Mouse (Mus musculus) hindbrain, embryonic 12.5 days (tissue): ENCODE measurements around the gene Dcaf12. TPM values are rescaled to one million over a fixed set of nuclear protein-coding genes. Genes with fewer than 3 reads are reported as not detected.

ENCODE experiments used
- ATAC-seq: fragments of 200-750 bp; cut with Nextera tagmentation; 2 replicates; pipeline ENCODE4 v1.8.0; 2017; ENCODE audit warnings: moderate TSS enrichment; ENCODE audit not compliant: low FRiP score
- H3K27ac ChIP-seq: fragments of 300-500 bp; sonication (generic); 2 replicates; pipeline ENCODE4 v1.5.1; 2016; ENCODE audit warnings: mild to moderate bottlenecking
- H3K27me3 ChIP-seq: fragments of 300-500 bp; sonication (generic); 2 replicates; pipeline ENCODE4 v1.6.1; 2016; ENCODE audit warnings: mild to moderate bottlenecking
- H3K36me3 ChIP-seq: fragments of 300-500 bp; sonication (generic); 2 replicates; pipeline ENCODE4 v1.6.1; 2016; ENCODE audit warnings: mild to moderate bottlenecking
- H3K4me1 ChIP-seq: fragments of 300-500 bp; sonication (generic); 2 replicates; pipeline ENCODE4 v1.6.1; 2016
- H3K4me2 ChIP-seq: fragments of 300-500 bp; sonication (generic); replicated peaks from 2 replicates; pipeline ENCODE4 v1.6.1; 2016; ENCODE audit warnings: mild to moderate bottlenecking
- H3K4me3 ChIP-seq: fragments of 300-500 bp; sonication (generic); 2 replicates; pipeline ENCODE4 v1.5.1; 2016; ENCODE audit warnings: mild to moderate bottlenecking
- H3K9ac ChIP-seq: fragments of 300-500 bp; sonication (generic); 2 replicates; pipeline ENCODE4 v1.6.1; 2016; ENCODE audit warnings: mild to moderate bottlenecking, moderate library complexity
- H3K9me3 ChIP-seq: fragments of 300-500 bp; sonication (generic); replicated peaks from 2 replicates; pipeline ENCODE4 v1.6.1; 2016; ENCODE audit warnings: mild to moderate bottlenecking
- WGBS: fragments of 180-500 bp; shearing (Covaris S2); methylation state at CpG from one replicate; pipeline ENCODE4 v1.1.7; 2016; 5-methylcytosine and 5-hydroxymethylcytosine counted together
- polyA plus RNA-seq: library from polyadenylated mRNA; unstranded; fragments of >200 nt; fragmentation: Nextera tagmentation; extraction: Ambion mirVana; gene quantifications from 2 replicates; pipeline ENCODE4 v1.2.1, GENCODE M21; 2016

The Dcaf12 gene
- polyA plus RNA-seq, 1 experiment from 2014 or later, result 73.5 TPM

- Histone ChIP-seq H3K4me2 (no peak overlapping the region), H3K27ac (no peak overlapping the region), H3K9ac (no peak overlapping the region), H3K4me3 (no peak overlapping the region), H3K36me3 (peaks cover 24% of the 10 kb centered on the region), H3K9me3 (no peaks in the 10 kb centered on the region), H3K27me3 (no peaks in the 10 kb centered on the region), H3K4me1 (peaks cover 3% of the 10 kb centered on the region; the same call in 1 of the 2 replicates)
- WGBS, result 93% methylated on average over 4 of the region's 4 CpGs
- no peak for ATAC-seq
Observed at GRCm38 (mm10) chr4:41266350-41266749, 48.3 kb downstream of the Dcaf12 start.

GRCm38 (mm10) chr4:41260691-41261090, 54.0 kb downstream of the Dcaf12 start:
- no peak overlapping the region for H3K4me2 ChIP-seq
- H3K36me3 ChIP-seq, result peaks cover 8% of the 10 kb centered on the region; the same call in 1 of the 2 replicates
- H3K4me1 ChIP-seq, result peaks cover under 1% of the 10 kb centered on the region; the same call in 1 of the 2 replicates
- H3K27ac ChIP-seq, result no peak overlapping the region
- H3K9ac ChIP-seq, result no peak overlapping the region
- no peaks in the 10 kb centered on the region for H3K27me3 ChIP-seq
- ATAC-seq, result no peak
- no peak overlapping the region for H3K4me3 ChIP-seq
- no peaks in the 10 kb centered on the region for H3K9me3 ChIP-seq

GRCm38 (mm10) chr4:41259019-41259418, 55.7 kb downstream of the Dcaf12 start:
- ATAC-seq, result no peak
- Histone ChIP-seq H3K27ac (no peak overlapping the region), H3K9me3 (no peaks in the 10 kb centered on the region), H3K27me3 (no peaks in the 10 kb centered on the region), H3K4me2 (no peak overlapping the region), H3K9ac (no peak overlapping the region), H3K36me3 (peaks cover 6% of the 10 kb centered on the region; the same call in 1 of the 2 replicates), H3K4me1 (no peaks in the 10 kb centered on the region), H3K4me3 (no peak overlapping the region)
- WGBS, result 91% methylated on average over 4 of the region's 4 CpGs

- H3K4me3 ChIP-seq, result no peak overlapping the region
- no peaks in the 10 kb centered on the region for H3K27me3 ChIP-seq
- no peaks in the 10 kb centered on the region for H3K4me1 ChIP-seq
- 92% methylated on average over 1 of the region's 1 CpGs for WGBS
- H3K9me3 ChIP-seq, result no peaks in the 10 kb centered on the region
- H3K4me2 ChIP-seq, result no peak overlapping the region
- peaks cover 6% of the 10 kb centered on the region; the same call in 1 of the 2 replicates for H3K36me3 ChIP-seq
- no peak overlapping the region for H3K27ac ChIP-seq
- ATAC-seq, result no peak
- H3K9ac ChIP-seq, result no peak overlapping the region
Observed at GRCm38 (mm10) chr4:41257752-41258151, 56.9 kb downstream of the Dcaf12 start.

GRCm38 (mm10) chr4:41255564-41256210, 59.0 kb downstream of the Dcaf12 start:
- ATAC-seq, result no peak
- WGBS, result 92% methylated on average over 12 of the region's 12 CpGs
- Histone ChIP-seq H3K4me1 (no peaks in the 10 kb centered on the region), H3K4me2 (no peak overlapping the region), H3K27me3 (no peaks in the 10 kb centered on the region), H3K27ac (no peak overlapping the region), H3K9me3 (no peaks in the 10 kb centered on the region), H3K9ac (no peak overlapping the region), H3K4me3 (no peak overlapping the region), H3K36me3 (peaks cover 4% of the 10 kb centered on the region; the same call in 1 of the 2 replicates)

- Histone ChIP-seq H3K4me3 (no peak overlapping the region), H3K9ac (no peak overlapping the region), H3K9me3 (no peaks in the 10 kb centered on the region), H3K27me3 (no peaks in the 10 kb centered on the region), H3K36me3 (peaks cover 12% of the 10 kb centered on the region), H3K4me1 (no peaks in the 10 kb centered on the region), H3K4me2 (no peak overlapping the region), H3K27ac (no peak overlapping the region)
- no peak for ATAC-seq
- 89% methylated on average over 2 of the region's 2 CpGs for WGBS
Observed at GRCm38 (mm10) chr4:41253756-41254155, 60.9 kb downstream of the Dcaf12 start.

- ATAC-seq, result no peak
- Histone ChIP-seq H3K4me1 (no peaks in the 10 kb centered on the region), H3K4me2 (no peak overlapping the region), H3K27ac (no peak overlapping the region), H3K9ac (no peak overlapping the region), H3K27me3 (no peaks in the 10 kb centered on the region), H3K36me3 (peaks cover 28% of the 10 kb centered on the region), H3K4me3 (no peak overlapping the region), H3K9me3 (no peaks in the 10 kb centered on the region)
- WGBS, result 100% methylated on average over 2 of the region's 2 CpGs
Observed at GRCm38 (mm10) chr4:41245408-41245807, 69.3 kb downstream of the Dcaf12 start.

Other genes starting within 250 kb of the Dcaf12 start
- 0.77 and 0.97 TPM in 2 replicates for gene Aqp3, start 216.7 kb downstream of the Dcaf12 start, polyA plus RNA-seq
- 29.0 and 33.6 TPM in 2 replicates for gene Nol6, start 190.4 kb downstream of the Dcaf12 start, polyA plus RNA-seq
- gene Ube2r2, start 179.1 kb downstream of the Dcaf12 start, polyA plus RNA-seq, result 101 and 113 TPM in 2 replicates
- gene Ubap2, start 39.7 kb downstream of the Dcaf12 start, polyA plus RNA-seq, result 71.1 and 91.1 TPM in 2 replicates
- gene Ubap1, start 34.1 kb upstream of the Dcaf12 start, polyA plus RNA-seq, result 78.1 and 88.0 TPM in 2 replicates
- 9.5 and 9.6 TPM in 2 replicates for gene Kif24, start 150.0 kb upstream of the Dcaf12 start, polyA plus RNA-seq
- 56.9 and 59.5 TPM in 2 replicates for gene Nudt2, start 150.3 kb upstream of the Dcaf12 start, polyA plus RNA-seq
- gene AI464131, start 188.2 kb upstream of the Dcaf12 start, polyA plus RNA-seq, result 10.1 and 11.9 TPM in 2 replicates
- gene 1110017D15Rik, start 202.4 kb upstream of the Dcaf12 start, polyA plus RNA-seq, result 11.3 and 12.9 TPM in 2 replicates